Mouse (Mus musculus) T-helper 1 cell (primary cell): Measurements from ENCODE around the gene Gfm2.
"Not testable (repeated sequence)": the region's sequence is repeated elsewhere in the genome, so short reads cannot be mapped to it uniquely, and the experiment has no call there.

ENCODE experiments used
- in situ Hi-C: fragments of 300-600 bp; cut with MboI, MseI; formaldehyde crosslinking; loops from one replicate; pipeline ENCODE4 v1.15.1; 2025; ENCODE audit warnings: high pct_unique_total_duplicates

The Gfm2 gene

DNA sequence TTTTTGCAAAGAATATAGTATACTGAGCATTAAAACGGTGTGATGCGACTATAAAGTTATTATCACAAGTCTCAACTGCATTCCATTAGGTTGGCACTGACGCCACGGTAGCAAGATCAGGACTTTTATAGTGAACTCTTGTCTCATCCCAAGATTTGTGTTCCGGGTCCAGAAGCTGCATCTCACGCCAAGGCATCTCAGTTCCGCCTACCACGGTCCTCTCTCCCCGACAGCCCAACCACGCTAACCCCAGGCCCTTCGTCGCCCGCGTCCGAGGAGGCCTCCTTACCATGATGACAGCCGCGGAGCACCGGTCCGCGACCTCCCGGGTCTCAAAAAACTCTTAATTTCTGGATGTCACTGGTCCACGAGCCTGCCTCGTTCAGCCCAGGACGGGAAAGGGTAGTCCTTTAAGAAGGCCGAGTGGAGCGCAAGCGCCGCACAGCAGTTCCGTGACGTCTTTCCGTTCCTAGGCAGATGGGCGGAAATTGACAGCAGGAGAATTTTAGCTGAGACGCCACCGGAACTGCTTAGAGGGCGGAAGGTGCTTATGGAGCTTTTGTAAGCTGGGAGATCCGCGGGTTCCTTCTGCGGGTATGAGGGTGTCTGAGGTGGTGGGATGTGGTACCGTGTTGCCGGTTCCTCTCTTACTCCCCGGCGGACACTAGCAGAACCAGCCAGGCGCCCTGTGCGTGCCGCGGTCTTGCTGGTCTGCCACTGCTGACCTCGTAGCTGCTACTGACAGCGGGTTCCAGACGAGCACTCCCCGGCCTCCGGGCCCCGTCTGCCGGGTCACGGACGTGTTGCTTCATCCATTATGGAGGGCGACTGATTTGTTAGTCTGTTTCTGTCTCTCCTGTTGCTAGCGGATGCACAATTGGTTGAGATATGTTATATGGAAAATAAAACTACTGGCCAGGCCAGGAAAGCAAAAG, at the start of gene Gfm2, which contains the start of gene Nsa2:
TSS of gene Gfm2 (plus strand) at position 472 of the 935 bp plus-strand sequence.
TSS of gene Nsa2 (minus strand) at position 472 of the 935 bp plus-strand sequence.
- in situ Hi-C loops: no loop called here

DNA sequence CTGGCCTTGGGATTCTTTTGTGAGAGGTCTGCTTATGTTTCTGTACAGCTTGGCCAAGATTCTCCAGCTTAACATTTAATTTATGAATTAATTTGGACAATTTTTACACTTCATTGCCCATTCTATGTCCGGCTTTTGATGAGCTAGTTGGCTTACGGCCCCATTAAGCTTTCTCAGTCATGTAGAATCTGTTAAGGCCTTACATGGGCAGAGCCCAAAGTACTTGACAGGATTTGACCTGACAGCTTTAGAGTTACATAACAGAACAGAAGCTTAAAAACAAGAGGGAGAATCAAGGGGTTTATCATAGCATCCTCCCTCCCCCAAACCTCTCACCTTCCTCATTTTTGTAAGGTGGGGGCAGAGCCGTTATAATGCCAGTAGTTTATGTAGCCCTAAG, 49.6 kb upstream of the Gfm2 start:
- in situ Hi-C loops: no loop called here

DNA sequence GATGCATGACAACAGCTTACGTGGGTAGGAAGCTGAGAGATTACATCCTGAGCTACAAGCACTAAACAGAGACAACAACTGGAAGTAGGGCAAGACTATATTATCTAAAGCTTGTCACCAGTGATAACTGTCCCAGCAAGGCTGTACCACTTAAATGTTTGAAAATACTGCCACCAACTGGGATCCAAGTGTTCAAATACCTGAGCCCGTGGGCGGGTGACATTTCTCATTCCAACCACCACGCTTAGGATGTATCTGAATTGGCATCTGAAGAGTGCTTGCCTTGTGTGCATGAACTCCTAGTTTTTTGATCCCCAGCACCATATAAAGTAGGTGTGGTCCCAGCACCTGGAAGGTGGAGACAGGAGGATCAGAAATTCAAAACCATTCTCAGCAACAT, 42.0 kb upstream of the Gfm2 start:
- in situ Hi-C loops: no loop called here

DNA sequence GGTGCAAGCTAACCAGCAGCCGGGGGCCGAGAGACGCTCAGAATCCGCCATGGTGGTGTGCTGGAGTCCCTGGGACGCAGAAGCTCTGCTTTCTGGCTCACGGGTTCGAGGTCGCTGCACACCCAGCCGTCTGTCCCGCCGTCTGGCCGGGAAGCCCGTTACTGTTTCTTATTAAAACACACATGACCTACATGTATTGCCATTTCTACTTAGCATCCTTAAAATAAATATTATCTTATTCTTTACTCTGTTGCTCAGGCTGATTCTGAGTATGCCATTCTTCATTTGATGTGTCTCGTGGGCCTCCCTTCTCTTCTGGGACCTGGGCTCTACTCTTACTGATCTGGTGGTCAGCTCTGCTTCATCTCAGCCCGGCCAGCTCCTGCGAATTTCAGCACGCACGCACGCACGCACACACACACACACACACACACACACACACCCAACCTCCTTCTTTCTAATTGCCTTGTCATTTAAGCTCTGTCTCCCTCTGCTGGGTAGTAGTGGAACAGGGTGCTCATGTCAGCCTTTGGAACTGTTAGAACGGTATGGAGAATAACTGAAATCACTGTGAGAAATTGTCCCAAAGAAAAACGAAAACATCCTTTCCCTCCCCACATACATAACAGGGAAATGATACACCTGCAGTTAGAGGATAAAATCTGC, 38.4 kb upstream of the Gfm2 start, which contains the start of gene Gm6169:
TSS of gene Gm6169 (minus strand) at position 51 of the 666 bp plus-strand sequence.
- in situ Hi-C loops: no loop called here

DNA sequence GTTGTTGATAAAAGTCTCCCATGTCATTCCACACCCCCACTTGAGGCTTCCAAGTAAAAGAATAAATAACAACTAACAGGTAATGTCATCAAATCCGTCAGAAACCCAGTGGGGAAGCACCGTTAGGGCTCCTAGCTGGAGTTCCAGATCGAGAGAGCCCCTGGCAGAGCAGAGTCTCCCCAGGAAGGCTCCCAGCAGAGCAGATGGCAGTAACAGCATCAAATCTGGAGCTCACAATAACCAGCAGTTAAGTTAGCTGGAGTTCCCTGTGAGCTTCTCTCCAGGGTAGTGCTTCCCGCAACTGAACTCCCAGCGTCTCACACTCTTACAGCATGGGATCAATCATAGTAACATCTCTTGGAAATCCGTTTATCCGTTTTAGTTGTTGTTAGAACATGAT, 32.7 kb upstream of the Gfm2 start:
- in situ Hi-C loops: loop anchor here (10.0 kb wide), 1 partner anchor 790 kb away; no protein-coding TSS in a partner anchor

DNA sequence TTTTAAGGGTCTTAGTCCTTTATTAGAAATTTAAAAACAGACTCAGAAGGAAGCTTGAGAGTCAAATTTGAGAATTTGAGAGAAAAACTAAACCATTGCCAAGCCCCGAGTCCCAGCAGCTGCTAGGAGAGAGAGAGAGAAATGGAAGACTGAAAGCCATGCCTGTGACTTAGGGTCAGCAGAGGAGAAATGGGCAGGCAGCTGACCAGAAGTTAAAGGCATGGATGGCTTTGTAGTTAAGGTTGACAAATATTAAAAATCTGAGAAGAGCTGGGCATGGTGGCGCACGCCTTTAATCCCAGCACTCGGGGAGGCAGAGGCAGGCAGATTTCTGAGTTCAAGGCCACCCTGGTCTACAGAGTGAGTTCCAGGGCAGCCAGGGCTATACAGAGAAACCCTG, 30.0 kb upstream of the Gfm2 start:
- in situ Hi-C loops: loop anchor here (10.0 kb wide), 1 partner anchor 793 kb away; no protein-coding TSS in a partner anchor

DNA sequence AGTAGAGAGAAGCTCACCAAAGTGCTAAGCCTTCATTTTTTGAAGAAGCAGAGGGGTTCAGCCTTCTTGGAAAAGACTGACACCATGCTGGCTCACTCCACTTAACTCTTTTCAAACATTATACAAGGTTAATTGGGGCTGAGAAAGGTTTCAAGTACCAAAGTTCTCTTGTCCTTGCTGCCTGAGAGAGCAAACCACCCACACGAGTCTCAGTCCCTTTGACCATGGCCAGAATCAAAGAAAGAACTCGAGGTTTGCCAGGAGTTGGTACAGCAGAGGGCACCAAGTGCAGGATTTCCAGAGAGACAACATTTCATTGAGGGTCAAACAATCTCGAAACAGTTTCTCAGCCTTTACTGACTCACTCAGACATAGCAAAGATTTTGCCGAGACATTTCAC, 28.7 kb upstream of the Gfm2 start:
- in situ Hi-C loops: loop anchor here (10.0 kb wide), 1 partner anchor 794 kb away; no protein-coding TSS in a partner anchor

DNA sequence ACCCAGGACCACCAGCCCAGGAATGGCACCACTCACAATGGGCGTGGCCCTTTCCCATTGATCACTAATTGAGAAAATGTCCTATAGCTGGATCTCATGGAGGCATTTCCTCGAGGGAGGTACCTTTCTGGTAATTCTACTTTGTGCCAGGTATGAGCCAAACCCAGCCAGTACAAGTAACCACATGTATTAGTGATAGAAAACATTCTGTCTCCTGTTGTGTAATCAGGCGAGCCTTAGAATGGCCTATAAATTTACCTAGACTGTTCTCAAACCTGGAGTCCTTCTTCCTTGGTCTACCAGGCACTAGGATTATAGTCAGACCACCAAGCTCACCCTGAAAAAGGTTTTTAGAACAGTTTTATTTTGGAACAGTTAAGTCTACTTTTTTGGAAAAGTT, 16.4 kb upstream of the Gfm2 start:
- in situ Hi-C loops: no loop called here

DNA sequence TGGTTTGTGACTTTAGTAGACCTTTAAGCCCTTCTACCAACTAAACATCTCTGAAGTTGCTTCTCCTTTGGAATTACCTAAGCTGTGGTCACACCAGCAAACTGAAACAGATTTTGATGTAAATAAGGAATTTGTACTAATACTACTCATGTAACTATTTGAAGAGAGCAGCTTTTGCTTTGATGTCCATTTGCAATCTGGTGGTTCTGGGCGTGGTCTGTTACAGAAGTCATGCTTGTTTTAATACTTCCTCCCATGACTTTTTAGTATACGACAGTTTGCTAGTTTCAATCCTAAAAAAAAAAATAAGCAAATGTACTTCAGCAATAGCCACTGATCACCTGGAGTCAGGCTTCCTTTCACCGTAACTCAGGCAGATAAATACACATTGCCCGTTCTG, 8.1 kb upstream of the Gfm2 start:
- in situ Hi-C loops: loop anchor here (5.0 kb wide), 1 partner anchor 467 kb away; no protein-coding TSS in a partner anchor

DNA sequence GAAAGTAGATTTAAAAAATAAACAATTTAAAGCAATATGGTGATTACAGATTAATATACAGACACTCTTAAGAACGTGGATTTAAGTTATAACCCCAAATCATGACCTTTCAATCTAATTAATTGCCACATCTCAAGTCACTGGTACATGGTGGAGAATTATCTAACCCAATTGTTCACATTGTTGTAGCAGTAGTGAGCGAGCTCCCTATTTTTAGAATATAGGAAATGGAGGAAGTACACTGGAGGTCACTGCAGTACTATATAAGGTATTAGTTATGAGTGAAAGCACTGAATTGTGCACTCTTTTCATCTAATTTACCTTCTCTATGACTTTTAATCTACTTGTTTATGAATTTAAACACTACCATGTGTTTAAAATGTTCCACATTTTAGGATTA, 7.3 kb upstream of the Gfm2 start:
- in situ Hi-C loops: loop anchor here (5.0 kb wide), 1 partner anchor 468 kb away; no protein-coding TSS in a partner anchor

DNA sequence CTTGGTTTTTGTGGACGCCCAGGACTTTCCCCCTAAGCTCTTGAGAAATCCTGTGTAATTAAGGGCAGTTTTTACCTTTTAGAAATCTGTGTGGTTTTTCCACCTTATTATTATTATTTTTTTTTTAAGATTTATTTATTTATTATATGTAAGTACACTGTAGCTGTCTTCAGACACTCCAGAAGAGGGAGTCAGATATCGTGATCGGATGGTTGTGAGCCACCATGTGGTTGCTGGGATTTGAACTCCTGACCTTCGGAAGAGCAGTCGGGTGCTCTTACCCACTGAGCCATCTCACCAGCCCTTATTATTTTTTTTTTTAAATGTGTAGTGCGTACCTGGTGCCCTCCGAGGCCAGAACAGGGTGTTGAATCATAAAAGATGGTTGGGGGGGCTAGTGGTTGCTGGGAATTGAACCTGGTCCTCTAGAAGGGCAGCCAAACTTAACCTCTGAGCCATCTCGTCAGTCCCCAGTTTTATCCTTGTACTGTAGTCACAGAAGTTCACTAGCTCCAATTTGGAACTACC, 731 bp downstream of the Gfm2 start:
- in situ Hi-C loops: not testable (repeated sequence)

DNA sequence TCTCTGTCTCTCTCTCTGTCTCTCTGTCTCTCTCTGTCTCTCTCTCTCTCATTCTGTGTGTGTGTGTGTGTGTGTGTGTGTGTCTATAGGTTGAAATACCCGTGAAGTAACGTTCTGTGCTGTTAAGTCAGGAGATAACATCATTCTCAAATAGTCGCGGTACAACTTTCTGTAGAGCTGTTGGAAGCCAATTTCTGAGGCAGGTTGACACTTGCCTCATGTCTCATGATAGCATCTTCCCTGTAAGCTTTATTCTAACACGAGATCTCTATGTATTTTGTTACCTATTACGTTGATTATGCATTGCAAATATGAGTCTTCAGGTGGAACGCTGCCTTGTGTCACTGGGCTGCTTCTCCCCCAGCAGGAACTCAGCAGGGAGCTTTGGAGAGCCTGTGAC, 4.6 kb downstream of the Gfm2 start:
- in situ Hi-C loops: no loop called here

DNA sequence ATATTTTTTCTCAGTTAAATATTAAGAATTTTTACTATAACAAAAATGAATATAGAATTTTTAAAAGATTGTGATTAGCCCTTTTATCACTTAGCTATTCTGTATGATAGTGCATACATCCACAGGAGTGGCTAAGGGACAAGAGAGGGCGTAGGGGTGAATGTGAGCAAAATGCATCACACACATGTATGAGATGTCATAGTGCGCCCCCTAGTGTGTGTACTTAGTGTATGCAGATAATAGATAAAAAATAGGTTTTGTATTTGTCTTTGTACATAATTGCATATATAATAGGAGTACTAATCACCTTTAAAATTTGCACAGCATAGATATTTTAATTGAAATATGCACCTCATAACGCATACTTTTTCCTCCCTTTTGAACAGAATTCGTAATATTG, 8.1 kb downstream of the Gfm2 start:
- in situ Hi-C loops: no loop called here

DNA sequence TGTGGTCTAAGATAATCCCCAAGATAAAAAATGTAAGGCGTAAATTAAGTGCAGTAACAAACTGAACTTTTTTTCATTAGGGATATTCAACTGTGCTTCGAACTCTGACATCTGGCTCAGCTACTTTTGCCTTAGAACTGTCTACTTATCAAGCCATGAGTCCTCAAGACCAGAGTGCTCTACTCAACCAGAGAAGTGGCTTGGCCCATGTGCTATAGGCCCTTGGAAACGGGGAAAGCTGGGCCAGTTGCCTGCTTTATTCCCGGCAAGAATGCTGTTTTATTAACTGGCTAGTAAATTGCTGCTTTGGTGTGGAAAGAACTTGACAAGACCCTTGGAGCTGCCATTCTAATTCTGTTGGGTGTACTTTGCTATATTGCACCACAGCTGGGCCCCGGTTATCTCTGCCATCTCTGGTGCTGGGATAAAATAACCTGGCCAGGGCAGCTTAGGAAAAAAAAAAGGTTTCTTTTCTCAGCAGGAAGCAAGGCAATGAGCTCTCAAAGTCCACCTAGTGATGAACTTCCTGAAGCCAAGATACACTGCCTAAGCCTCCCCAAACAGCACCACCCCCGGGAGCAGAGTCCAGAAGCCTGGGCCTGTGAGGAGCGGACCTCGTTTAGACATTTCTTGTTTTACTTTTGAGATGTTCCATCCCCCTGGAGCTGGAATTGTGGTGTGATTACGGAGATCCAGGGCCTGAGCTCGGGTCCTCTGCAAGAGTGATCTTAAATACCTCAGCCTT, 38.0 kb downstream of the Gfm2 start:
- in situ Hi-C loops: no loop called here

DNA sequence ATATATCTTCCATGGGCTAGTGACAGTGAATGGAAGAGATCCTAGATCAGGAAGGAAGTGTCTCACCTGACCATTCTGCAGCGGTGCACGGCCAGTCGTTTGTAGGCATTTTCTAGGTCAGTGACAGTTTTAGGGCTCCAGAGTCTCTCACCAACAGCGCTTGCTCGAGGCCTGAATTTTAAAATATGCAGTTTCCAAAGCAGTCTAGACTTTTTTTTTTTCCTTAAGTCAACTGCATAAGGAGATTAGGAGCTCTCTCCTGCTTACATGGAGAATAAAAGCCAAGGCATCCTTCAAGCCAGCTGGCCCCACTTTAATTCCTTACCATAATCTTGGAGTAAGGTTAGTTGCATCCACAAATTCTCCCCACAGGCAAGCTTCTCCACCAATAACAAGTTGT, 39.0 kb downstream of the Gfm2 start:
- in situ Hi-C loops: no loop called here

DNA sequence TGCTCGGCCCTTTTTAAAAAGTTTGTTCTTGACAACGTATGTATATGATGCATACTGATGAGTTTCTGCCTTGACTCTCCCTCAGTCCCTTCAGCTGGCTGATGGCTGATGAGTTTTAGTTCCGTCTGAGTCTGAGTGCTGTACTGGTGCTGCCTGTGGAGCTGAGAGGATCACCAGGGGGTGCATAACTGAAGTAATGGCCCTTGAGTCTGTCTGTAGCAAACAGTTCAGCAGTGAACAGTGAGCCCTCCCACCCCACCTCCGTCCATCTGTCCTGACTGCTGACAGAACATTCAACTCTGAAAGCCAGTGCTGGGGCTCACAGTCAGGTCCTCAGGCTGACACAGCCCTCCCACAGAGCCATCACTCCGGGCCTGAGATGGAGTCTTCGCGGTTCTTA, 41.2 kb downstream of the Gfm2 start:
- in situ Hi-C loops: no loop called here

DNA sequence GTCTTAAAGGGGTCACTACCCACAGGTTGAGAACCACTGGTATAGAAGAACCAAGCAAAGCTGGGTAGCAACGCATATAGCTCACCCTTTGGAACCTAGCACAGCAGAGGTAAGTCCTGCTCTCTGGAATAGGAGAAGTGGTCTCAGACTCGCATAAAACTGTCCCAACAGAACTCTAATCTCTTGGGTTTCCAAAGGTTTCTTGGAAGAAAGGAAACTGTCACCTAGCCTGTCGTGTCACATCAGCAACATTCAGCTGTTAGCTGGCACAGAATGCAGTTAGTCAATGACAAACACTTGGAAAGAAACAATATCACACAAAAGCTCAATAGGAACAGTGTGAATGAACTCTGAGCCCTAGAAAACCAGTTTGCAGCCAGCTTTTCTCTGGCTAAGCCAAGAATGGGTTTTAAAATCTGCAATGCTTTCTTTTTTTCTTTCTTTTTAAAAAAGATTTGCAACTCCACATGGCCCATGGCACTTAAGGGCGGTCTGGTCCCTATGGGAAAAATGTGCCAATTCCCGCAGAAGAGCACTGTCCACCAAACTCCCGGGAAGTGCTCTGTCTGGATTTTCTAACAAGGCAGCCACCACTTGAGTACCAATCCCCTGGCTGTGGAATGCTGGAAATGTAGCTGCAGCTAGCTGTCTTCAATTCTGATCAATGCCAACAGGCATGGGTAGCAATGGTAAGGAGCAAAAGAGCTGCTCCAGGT, 42.5 kb downstream of the Gfm2 start:
- in situ Hi-C loops: no loop called here

DNA sequence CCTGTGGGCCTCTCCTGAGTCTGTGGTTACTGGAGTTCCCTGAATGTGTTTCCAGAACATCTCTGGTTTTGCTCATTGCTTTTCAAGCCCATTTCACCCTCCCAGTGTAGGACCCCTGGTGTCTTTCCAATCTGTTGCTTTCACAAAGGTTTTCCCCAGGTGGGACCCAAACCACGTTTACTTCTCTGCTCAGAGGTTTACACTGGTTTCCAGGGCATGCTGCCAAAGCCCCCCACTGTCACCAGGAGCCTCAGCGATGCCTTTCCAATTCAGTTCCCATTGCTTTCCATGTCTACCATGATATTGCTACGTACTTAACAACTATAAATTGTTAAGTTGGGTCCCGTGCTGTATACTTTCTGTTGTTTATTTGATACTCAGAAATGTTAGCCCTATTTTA, 45.1 kb downstream of the Gfm2 start:
- in situ Hi-C loops: no loop called here

DNA sequence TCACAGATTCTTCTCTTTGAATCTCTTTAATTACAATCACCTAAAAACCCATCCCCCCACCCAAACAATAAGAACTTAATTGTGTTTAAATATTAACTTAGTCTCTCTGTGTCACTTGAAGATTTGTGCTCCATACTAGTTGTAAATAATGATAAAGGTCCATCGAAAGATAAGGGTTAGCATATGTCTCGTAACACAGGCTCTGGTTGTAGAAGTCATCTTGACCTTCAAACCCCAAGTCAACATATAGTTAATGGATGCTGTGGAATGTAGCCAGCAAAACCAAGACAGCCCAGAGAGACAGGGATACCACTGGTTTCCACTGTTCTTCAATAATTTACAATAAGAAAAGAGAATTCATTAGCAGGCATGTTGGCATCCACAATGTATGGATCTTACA, 46.4 kb downstream of the Gfm2 start:
- in situ Hi-C loops: no loop called here

DNA sequence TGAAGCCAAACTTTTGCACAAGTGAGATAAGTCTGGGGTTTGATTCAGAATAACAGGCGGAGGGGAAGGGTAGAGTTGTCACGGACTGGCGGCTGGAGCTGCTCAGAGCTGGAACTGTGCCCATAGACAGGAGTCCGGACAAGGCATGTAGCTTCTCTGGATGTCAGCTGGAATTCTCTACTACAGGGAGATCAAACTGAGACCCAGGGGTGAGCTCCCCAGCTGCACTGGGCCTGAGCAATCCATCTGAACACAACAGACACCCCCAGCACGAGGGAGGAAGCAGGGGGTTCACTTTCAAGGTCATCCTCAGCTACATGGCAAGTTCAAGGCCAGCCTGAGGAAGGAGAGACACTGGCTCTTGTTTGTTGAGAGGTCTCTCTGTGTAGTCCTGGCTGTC, 46.9 kb downstream of the Gfm2 start:
- in situ Hi-C loops: no loop called here

DNA sequence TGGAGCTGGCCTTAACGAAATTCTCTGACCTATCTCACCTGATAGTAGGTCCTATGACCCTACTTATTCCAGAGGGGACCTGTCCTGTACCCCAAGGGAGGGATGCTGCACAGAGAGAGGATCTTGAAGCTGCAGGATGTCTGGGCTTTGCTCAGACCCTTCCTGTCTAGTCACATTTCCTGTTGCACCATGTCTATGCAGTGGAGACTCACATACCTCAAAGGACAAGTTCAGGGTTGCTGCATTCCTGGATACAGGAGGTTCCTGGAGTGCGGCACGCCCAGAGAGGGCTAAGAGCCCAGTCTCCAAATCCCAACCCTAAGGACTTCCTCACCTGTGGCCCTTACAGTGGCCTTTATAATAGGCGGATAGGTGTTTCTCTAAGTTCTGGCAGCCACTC, 48.6 kb downstream of the Gfm2 start:
- in situ Hi-C loops: no loop called here
